ENCODE assay signal across 8 mouse cellular contexts in genomic region chr4:125099458-125099857, GRCm38 (mm10). TPM values are rescaled to one million over a fixed set of nuclear protein-coding genes. Genes with fewer than 3 reads are reported as not detected.
DNase-seq lines count a peak whose midpoint lies in the region; ATAC-seq and TF ChIP-seq lines count a peak whose summit lies in the region.

No protein-coding gene starts in this region.

- TF ChIP-seq POLR2A in ES-Bruce4 (IDR thresholded peaks at IDR 0.05; ENCODE audit: insufficient read depth, low read length) = no peak

- no peaks in the 10 kb centered on the region for H3K36me3 ChIP-seq in ES-Bruce4 (ENCODE audit: control insufficient read depth, insufficient read depth, low read length, poor library complexity, severe bottlenecking)
- peaks cover 21% of the 10 kb centered on the region for H3K36me3 ChIP-seq in forebrain, embryonic 12.5 days (replicated peaks)
- peaks cover 26% of the 10 kb centered on the region for H3K36me3 ChIP-seq in lung, embryonic 14.5 days (ENCODE audit: insufficient read depth)

- TF ChIP-seq EP300 in ES-Bruce4 (IDR thresholded peaks at IDR 0.05; ENCODE audit: insufficient read depth, low read depth, low read length) = no peak

- WGBS in forebrain, embryonic 12.5 days = 10% methylated on average over 8 of the region's 8 CpGs
- WGBS in lung, embryonic 14.5 days = 9% methylated on average over 8 of the region's 8 CpGs

- no peak overlapping the region for H3K9ac ChIP-seq in ES-Bruce4 (ENCODE audit: low read depth, poor library complexity, severe bottlenecking)
- no peak overlapping the region for H3K9ac ChIP-seq in forebrain, embryonic 12.5 days
- H3K9ac ChIP-seq in lung, embryonic 14.5 days = no peak overlapping the region

- peak; percentile 92 for TF ChIP-seq CTCF in ES-Bruce4 (IDR thresholded peaks at IDR 0.05; ENCODE audit: low read depth, low read length)
- peak; percentile 97 for TF ChIP-seq CTCF in lung, embryonic 14.5 days (IDR thresholded peaks at IDR 0.05; ENCODE audit: low read depth)

- no peak overlapping the region for H3K27ac ChIP-seq in ES-Bruce4 (ENCODE audit: insufficient read depth, low read length)
- H3K27ac ChIP-seq in forebrain, embryonic 12.5 days = no peak overlapping the region
- H3K27ac ChIP-seq in lung, embryonic 14.5 days (ENCODE audit: low read depth) = no peak overlapping the region

- DNase-seq in c-Kit-positive CD71-negative TER-119-negative erythroid progenitor cells, embryonic 14.5 days (ENCODE audit: low read depth) = peak; percentile 82
- peak; percentile 82 to 92 for DNase-seq in heart, postnatal 36 days
- DNase-seq in layer of hippocampus, adult 11-12 months (ENCODE audit: low spot score) = peak; percentile 87
- DNase-seq in lung, embryonic 14.5 days = peak; percentile 89
- DNase-seq in ovary, postnatal 10 days (ENCODE audit: low spot score) = peak; percentile 62
- peak; percentile 86 for DNase-seq in thymus, postnatal 0 days (ENCODE audit: low spot score)

- H3K4me1 ChIP-seq in ES-Bruce4 (ENCODE audit: control insufficient read depth, insufficient read depth, low read length) = no peaks in the 10 kb centered on the region
- no peaks in the 10 kb centered on the region for H3K4me1 ChIP-seq in forebrain, embryonic 12.5 days
- H3K4me1 ChIP-seq in lung, embryonic 14.5 days (ENCODE audit: insufficient read depth) = no peaks in the 10 kb centered on the region

- no peaks in the 10 kb centered on the region for H3K9me3 ChIP-seq in ES-Bruce4 (replicated peaks; ENCODE audit: control insufficient read depth, insufficient read depth, low read length, poor library complexity, severe bottlenecking)
- H3K9me3 ChIP-seq in forebrain, embryonic 12.5 days = no peaks in the 10 kb centered on the region
- no peaks in the 10 kb centered on the region for H3K9me3 ChIP-seq in lung, embryonic 14.5 days (ENCODE audit: low read depth, low read length)

- H3K4me3 ChIP-seq in ES-Bruce4 (ENCODE audit: low read depth, low read length) = no peak overlapping the region
- H3K4me3 ChIP-seq in forebrain, embryonic 12.5 days (replicated peaks) = no peak overlapping the region
- H3K4me3 ChIP-seq in lung, embryonic 14.5 days (ENCODE audit: low read depth, low read length) = no peak overlapping the region

- H3K4me2 ChIP-seq in forebrain, embryonic 12.5 days = no peak overlapping the region
- no peak overlapping the region for H3K4me2 ChIP-seq in lung, embryonic 14.5 days

- no peaks in the 10 kb centered on the region for H3K27me3 ChIP-seq in ES-Bruce4 (ENCODE audit: control insufficient read depth, insufficient read depth, low read length, poor library complexity, severe bottlenecking)
- no peaks in the 10 kb centered on the region for H3K27me3 ChIP-seq in forebrain, embryonic 12.5 days
- no peaks in the 10 kb centered on the region for H3K27me3 ChIP-seq in lung, embryonic 14.5 days (ENCODE audit: insufficient read depth, low read length)

- intact Hi-C loops in heart, postnatal 36 days (cut with DNase I) = loop anchor here (1.0 kb wide), 1 partner anchor 156 kb away; no protein-coding TSS in a partner anchor

- ATAC-seq in forebrain, embryonic 12.5 days (ENCODE audit: low FRiP score) = peak; percentile 57
- ATAC-seq in lung, embryonic 14.5 days (ENCODE audit: insufficient read depth) = peak; percentile 65

RNA-seq across cellular contexts. Expression of gene Meaf6, which starts 14.5 kb away (rescaled TPM):
- polyA plus RNA-seq in ES-Bruce4 (2011; ENCODE audit: insufficient read depth, insufficient read length, low read depth, missing spikeins) = 35.2 and 39.6 TPM in 2 replicates
- polyA plus RNA-seq in forebrain, embryonic 12.5 days (2016; fragmentation: Nextera tagmentation; extraction: Ambion mirVana) = 128 and 138 TPM in 2 replicates
- total RNA-seq in heart, postnatal 36 days (2021) = 10 to 100 TPM; 19.9 to 21.3 TPM
- polyA plus RNA-seq in lung, embryonic 14.5 days (2014; fragmentation: Nextera tagmentation; extraction: Ambion mirVana) = 63.5 and 65.2 TPM in 2 replicates
- polyA plus RNA-seq in thymus, postnatal 0 days (2015; fragmentation: Nextera tagmentation; extraction: Ambion mirVana) = 48.4 and 57.8 TPM in 2 replicates

RNA-seq across cellular contexts. Expression of gene Zc3h12a, which starts 28.2 kb away (rescaled TPM):
- 3.6 and 4.7 TPM in 2 replicates for polyA plus RNA-seq in ES-Bruce4 (2011; ENCODE audit: insufficient read depth, insufficient read length, low read depth, missing spikeins)
- polyA plus RNA-seq in forebrain, embryonic 12.5 days (2016; fragmentation: Nextera tagmentation; extraction: Ambion mirVana) = 0.18 and 0.23 TPM in 2 replicates
- 1 to 10 TPM; 3.3 to 4.5 TPM for total RNA-seq in heart, postnatal 36 days (2021)
- polyA plus RNA-seq in lung, embryonic 14.5 days (2014; fragmentation: Nextera tagmentation; extraction: Ambion mirVana) = 0.41 and 0.42 TPM in 2 replicates
- polyA plus RNA-seq in thymus, postnatal 0 days (2015; fragmentation: Nextera tagmentation; extraction: Ambion mirVana) = 3.0 and 3.5 TPM in 2 replicates

RNA-seq across cellular contexts. Expression of gene Snip1, which starts 33.0 kb away (rescaled TPM):
- 20.0 and 23.8 TPM in 2 replicates for polyA plus RNA-seq in ES-Bruce4 (2011; ENCODE audit: insufficient read depth, insufficient read length, low read depth, missing spikeins)
- 29.8 and 32.2 TPM in 2 replicates for polyA plus RNA-seq in forebrain, embryonic 12.5 days (2016; fragmentation: Nextera tagmentation; extraction: Ambion mirVana)
- total RNA-seq in heart, postnatal 36 days (2021) = 1 to 10 TPM; 6.5 to 9.2 TPM
- polyA plus RNA-seq in lung, embryonic 14.5 days (2014; fragmentation: Nextera tagmentation; extraction: Ambion mirVana) = 35.0 and 35.6 TPM in 2 replicates
- polyA plus RNA-seq in thymus, postnatal 0 days (2015; fragmentation: Nextera tagmentation; extraction: Ambion mirVana) = 37.3 and 38.2 TPM in 2 replicates

RNA-seq across cellular contexts. Expression of gene Dnali1, which starts 34.0 kb away (rescaled TPM):
- not detected in 2 replicates for polyA plus RNA-seq in ES-Bruce4 (2011; ENCODE audit: insufficient read depth, insufficient read length, low read depth, missing spikeins)
- polyA plus RNA-seq in forebrain, embryonic 12.5 days (2016; fragmentation: Nextera tagmentation; extraction: Ambion mirVana) = 0.28 and 0.41 TPM in 2 replicates
- total RNA-seq in heart, postnatal 36 days (2021) = not detected
- polyA plus RNA-seq in lung, embryonic 14.5 days (2014; fragmentation: Nextera tagmentation; extraction: Ambion mirVana) = 0.13 and 0.42 TPM in 2 replicates
- polyA plus RNA-seq in thymus, postnatal 0 days (2015; fragmentation: Nextera tagmentation; extraction: Ambion mirVana) = 0.22 and 0.30 TPM in 2 replicates
